Mouse (Mus musculus) embryonic facial prominence, embryonic 11.5 days (tissue): ENCODE results near the gene Fryl. TPM values are rescaled to one million over a fixed set of nuclear protein-coding genes. Genes with fewer than 3 reads are reported as not detected.
A peak's percentile ranks its signal among the peaks of the same experiment; 100 is the strongest.
"Not testable (repeated sequence)": the region's sequence is repeated elsewhere in the genome, so short reads cannot be mapped to it uniquely, and the experiment has no call there.

Experiments used
- ATAC-seq: fragments of 200-750 bp; cut with Nextera tagmentation; replicated peaks from 2 replicates; pipeline ENCODE4 v1.8.0; 2017; ENCODE audit warnings: low read depth; ENCODE audit not compliant: insufficient number of reproducible peaks, low FRiP score, low TSS enrichment
- DNase-seq: peaks from one replicate; pipeline ENCODE4 v3.0.0-alpha.2; 2015; ENCODE audit warnings: low spot score
- H3K27ac ChIP-seq: fragments of 300-500 bp; sonication (generic); replicated peaks from 2 replicates; pipeline ENCODE4 v1.5.1; 2014; ENCODE audit warnings: mild to moderate bottlenecking, low read depth, low read length, control low read depth
- H3K27me3 ChIP-seq: fragments of 300-500 bp; sonication (generic); 2 replicates; pipeline ENCODE4 v1.6.1; 2014; ENCODE audit warnings: mild to moderate bottlenecking, low read length, moderate library complexity, mixed read lengths; ENCODE audit not compliant: control insufficient read depth, insufficient read depth
- H3K36me3 ChIP-seq: fragments of 300-500 bp; sonication (generic); replicated peaks from 2 replicates; pipeline ENCODE4 v1.6.1; 2014; ENCODE audit warnings: low read depth, mild to moderate bottlenecking, low read length, moderate library complexity, mixed read lengths; ENCODE audit not compliant: control insufficient read depth, insufficient read depth
- H3K4me1 ChIP-seq: fragments of 300-500 bp; sonication (generic); 2 replicates; pipeline ENCODE4 v1.6.1; 2014; ENCODE audit warnings: low read length, mixed read lengths; ENCODE audit not compliant: control insufficient read depth, insufficient read depth
- H3K4me2 ChIP-seq: fragments of 300-500 bp; sonication (generic); 2 replicates; pipeline ENCODE4 v1.6.1; 2014; ENCODE audit warnings: low read depth, mild to moderate bottlenecking, control low read depth, low read length, moderate library complexity
- H3K4me3 ChIP-seq: fragments of 300-500 bp; sonication (generic); 2 replicates; pipeline ENCODE4 v1.5.1; 2014; ENCODE audit warnings: low read depth, low read length, control low read depth
- H3K9ac ChIP-seq: fragments of 300-500 bp; sonication (generic); replicated peaks from 2 replicates; pipeline ENCODE4 v1.6.1; 2014; ENCODE audit warnings: mild to moderate bottlenecking, control low read depth, low read length
- H3K9me3 ChIP-seq: fragments of 300-500 bp; sonication (generic); replicated peaks from 2 replicates; pipeline ENCODE4 v1.6.1; 2016; ENCODE audit warnings: mild to moderate bottlenecking, low read length, inconsistent platforms, mixed read lengths; ENCODE audit not compliant: control insufficient read depth
- WGBS: fragments of 180-500 bp; shearing (Covaris S2); extraction: QIAGEN DNeasy Blood & Tissue Kit; methylation state at CpG from one replicate; pipeline ENCODE4 v1.1.7; 2014; 5-methylcytosine and 5-hydroxymethylcytosine counted together
- polyA plus RNA-seq: library from polyadenylated mRNA; unstranded; fragments of >200 nt; fragmentation: Nextera tagmentation; extraction: Ambion mirVana; gene quantifications from 2 replicates; pipeline ENCODE4 v1.2.1, GENCODE M21; 2014

Fryl gene
- polyA plus RNA-seq, 1 experiment from 2014 or later, result 25.7 TPM

DNA sequence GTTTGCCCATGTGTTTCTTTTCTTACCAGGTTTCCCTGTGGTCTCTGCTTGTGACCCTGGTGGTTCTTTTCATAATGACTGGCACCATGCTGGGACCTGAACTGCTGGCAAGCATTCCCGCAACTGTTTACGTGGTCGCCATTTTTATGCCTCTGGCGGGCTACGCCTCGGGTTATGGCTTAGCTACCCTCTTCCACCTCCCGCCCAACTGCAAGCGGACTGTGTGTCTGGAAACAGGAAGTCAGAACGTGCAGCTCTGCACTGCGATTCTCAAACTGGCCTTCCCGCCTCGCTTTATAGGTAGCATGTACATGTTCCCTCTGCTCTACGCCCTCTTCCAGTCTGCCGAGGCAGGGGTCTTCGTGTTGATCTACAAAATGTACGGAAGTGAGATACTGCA, 244.6 kb downstream of the Fryl start:
- not testable (repeated sequence) for H3K4me1 ChIP-seq, H3K27ac ChIP-seq, DNase-seq, H3K4me2 ChIP-seq, H3K9ac ChIP-seq, H3K9me3 ChIP-seq, H3K4me3 ChIP-seq, ATAC-seq, H3K36me3 ChIP-seq
- H3K27me3 ChIP-seq, result peaks cover 18% of the 10 kb centered on the region
- WGBS, result 88% methylated on average over 14 of the region's 16 CpGs

DNA sequence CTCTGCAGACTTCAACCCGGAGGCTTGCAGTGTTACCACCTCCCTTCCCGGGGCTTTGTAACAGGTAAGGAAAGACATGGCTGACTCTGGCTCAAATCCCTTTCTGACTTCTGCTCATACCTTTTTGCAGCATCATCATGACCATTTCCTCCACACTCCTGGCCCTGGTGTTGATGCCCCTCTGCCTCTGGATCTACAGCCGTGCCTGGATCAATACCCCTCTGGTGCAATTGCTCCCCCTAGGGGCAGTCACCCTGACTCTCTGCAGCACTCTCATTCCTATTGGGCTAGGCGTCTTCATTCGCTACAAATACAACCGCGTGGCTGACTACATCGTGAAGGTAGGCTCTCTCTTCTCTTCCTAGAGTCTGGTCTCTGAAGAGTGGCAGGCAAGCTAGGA, 248.2 kb downstream of the Fryl start:
- H3K4me2 ChIP-seq, H3K4me1 ChIP-seq, ATAC-seq, H3K9ac ChIP-seq, H3K4me3 ChIP-seq, H3K9me3 ChIP-seq, H3K27ac ChIP-seq, DNase-seq, H3K36me3 ChIP-seq: not testable (repeated sequence)
- WGBS, result 48% methylated on average over 8 of the region's 8 CpGs
- H3K27me3 ChIP-seq, result peaks cover 16% of the 10 kb centered on the region

DNA sequence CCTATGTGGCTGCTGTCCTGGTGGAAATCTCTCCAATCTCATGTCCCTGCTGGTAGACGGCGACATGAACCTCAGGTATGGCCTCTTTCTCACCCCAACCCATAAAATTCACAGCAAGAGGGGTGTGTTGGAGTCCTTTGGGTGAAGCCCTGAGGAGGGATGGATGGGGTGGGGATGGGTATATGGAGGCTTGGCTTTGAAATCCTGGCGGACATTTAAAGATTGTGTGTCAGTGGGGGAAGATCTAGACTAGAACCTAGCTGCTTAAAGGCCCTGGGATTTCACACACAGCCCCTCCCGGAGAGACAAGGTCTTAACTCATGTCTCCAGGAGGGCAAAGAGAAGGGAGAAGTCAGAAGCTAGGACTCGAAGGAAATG, 248.8 kb downstream of the Fryl start:
- DNase-seq, result no peak
- Histone ChIP-seq H3K27ac (no peak overlapping the region), H3K27me3 (peaks cover 16% of the 10 kb centered on the region), H3K4me3 (no peak overlapping the region), H3K4me1 (no peaks in the 10 kb centered on the region), H3K36me3 (no peaks in the 10 kb centered on the region), H3K4me2 (no peak overlapping the region; the same call in 1 of the 2 replicates), H3K9me3 (no peaks in the 10 kb centered on the region), H3K9ac (no peak overlapping the region)
- WGBS, result 39% methylated on average over 5 of the region's 5 CpGs
- ATAC-seq, result no peak; the same call in 1 of the 2 replicates

DNA sequence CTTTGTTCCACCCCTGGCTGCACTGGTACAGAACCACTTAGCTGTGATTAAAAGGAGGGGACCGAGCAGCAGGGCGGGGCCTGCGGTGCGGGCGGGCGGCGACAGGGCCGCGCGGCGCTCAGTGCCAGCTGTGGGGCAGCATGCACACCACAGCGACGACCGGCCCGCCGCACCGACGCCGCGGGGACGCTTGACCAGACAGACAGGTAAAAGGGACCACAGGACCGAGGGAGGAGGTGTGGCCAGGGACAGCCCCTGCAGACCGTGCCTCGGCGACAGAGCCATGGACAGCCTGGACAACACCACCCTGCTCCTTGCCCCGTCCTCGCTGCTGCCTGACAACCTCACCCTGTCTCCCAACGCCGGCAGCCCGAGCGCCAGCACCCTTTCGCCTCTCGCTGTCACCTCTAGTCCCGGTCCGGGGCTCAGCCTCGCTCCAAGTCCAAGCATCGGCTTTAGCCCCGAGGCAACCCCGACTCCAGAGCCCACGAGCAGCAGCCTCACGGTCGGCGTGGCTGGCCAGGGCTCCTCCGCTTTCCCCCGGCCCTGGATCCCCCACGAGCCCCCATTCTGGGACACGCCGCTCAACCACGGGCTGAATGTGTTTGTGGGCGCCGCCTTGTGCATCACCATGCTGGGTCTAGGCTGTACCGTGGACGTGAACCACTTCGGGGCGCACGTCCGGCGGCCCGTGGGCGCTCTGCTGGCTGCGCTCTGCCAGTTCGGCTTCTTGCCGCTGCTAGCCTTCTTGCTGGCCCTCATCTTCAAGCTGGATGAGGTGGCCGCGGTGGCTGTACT, 249.4 kb downstream of the Fryl start, which contains the start of gene Slc10a4:
Gene Slc10a4 (plus strand): TSS at position 100 of the 798 bp plus-strand sequence.
- Histone ChIP-seq H3K36me3 (no peaks in the 10 kb centered on the region), H3K27me3 (peaks cover 16% of the 10 kb centered on the region), H3K4me2 (peak within 1 kb of the TSS; percentile 70), H3K9me3 (no peaks in the 10 kb centered on the region), H3K4me1 (no peaks in the 10 kb centered on the region), H3K9ac (peak within 1 kb of the TSS; percentile 9; the same call in 1 of the 2 replicates), H3K27ac (no peak within 1 kb of the TSS), H3K4me3 (peak within 1 kb of the TSS; percentile 32)
- DNase-seq (peak; percentile 38), ATAC-seq (peak; percentile 87)
- WGBS, result 9% methylated on average over 65 of the region's 65 CpGs

DNA sequence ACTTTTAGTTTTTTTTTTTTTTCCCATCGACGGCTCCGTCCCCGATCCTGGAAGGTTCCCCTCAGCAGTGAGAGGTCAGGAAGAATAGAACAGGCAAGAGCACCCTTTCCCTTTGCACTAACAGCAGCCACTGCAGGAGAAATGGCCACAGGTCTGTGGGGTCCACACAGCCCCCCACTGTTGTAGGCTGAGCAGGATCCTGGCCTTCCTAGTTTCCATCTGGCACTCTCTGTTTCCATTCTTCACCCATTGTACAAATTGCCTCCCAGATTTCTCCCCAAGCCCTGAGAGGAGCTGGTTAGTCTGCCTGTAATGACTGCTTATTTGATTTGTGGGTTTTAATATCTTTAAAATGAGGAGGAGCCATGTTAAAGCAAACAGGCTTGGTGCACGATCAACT, 252.4 kb downstream of the Fryl start:
- Histone ChIP-seq H3K4me3 (no peak overlapping the region), H3K4me1 (no peaks in the 10 kb centered on the region), H3K27me3 (peaks cover 16% of the 10 kb centered on the region), H3K4me2 (no peak overlapping the region), H3K9ac (no peak overlapping the region), H3K36me3 (no peaks in the 10 kb centered on the region), H3K27ac (no peak overlapping the region), H3K9me3 (no peaks in the 10 kb centered on the region)
- DNase-seq, result no peak
- WGBS, result 84% methylated on average over 5 of the region's 5 CpGs
- no peak for ATAC-seq

DNA sequence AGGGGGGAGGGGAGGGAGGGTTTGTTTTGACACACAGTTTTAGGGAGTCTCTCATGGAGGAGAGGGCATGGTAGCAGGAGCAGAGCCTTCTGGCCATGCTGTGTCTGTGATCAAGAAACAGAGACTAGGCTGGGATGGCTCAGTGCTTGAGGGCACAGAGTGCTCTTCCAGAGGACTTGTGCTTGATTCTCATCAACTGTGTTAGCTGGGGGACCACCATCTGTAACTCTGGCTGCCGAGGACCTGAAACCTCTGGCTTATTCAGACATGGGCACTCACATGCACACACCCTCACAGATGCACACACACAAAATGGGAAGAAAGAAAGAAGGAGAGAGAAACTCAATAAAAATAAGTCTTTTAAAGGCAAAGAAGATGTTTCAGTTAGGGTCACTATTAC, 257.9 kb downstream of the Fryl start:
- H3K4me3 ChIP-seq, H3K4me1 ChIP-seq, H3K4me2 ChIP-seq, H3K27ac ChIP-seq, H3K36me3 ChIP-seq, ATAC-seq, H3K9me3 ChIP-seq, H3K9ac ChIP-seq, DNase-seq, H3K27me3 ChIP-seq: not testable (repeated sequence)
- WGBS, result 59% methylated on average over 1 of the region's 1 CpGs

DNA sequence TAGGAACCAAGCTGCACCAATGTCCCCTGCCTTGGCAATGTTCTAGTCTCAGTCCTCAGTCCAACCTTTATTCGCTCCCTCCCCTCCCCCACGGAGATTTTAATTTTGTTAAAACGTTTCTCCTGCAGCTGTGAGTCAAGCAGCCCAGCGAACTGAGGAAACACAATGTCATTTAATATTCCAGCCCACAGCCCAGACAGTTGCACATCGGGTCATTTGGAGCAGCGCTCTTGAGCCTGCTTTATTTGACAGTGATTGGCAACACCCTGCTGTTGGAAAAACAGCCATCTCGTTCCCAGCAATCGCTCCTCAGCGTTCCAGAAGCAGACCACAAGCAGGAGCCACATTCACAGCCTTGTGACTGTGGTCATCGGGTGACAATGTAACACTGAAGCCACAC, 261.0 kb downstream of the Fryl start:
- DNase-seq (peak; percentile 30), ATAC-seq (no peak)
- Histone ChIP-seq H3K9ac (no peak overlapping the region), H3K4me1 (no peaks in the 10 kb centered on the region), H3K36me3 (no peaks in the 10 kb centered on the region), H3K27ac (no peak overlapping the region), H3K4me2 (no peak overlapping the region), H3K4me3 (no peak overlapping the region), H3K27me3 (no peaks in the 10 kb centered on the region), H3K9me3 (no peaks in the 10 kb centered on the region)
- 24% methylated on average over 10 of the region's 10 CpGs for WGBS

DNA sequence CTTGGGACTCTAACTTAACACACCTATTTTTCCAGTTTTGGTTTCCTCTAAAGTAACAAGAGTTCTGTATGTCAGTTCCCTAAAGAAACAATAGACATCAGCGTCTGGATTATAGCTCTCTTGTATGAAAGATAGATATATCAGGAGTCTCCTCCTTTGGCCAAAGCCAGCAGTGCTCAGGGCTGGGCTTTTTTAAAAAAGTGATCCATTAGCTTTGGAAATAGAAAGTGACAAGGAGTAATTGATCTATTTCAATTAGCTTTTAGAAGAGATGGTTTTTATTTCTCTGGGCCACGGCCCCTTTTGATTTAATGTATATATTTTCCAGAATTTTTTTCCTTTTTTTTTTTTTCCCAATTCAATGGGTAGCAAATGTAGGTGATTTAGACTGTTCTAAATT, 261.5 kb downstream of the Fryl start:
- no peak overlapping the region for H3K4me2 ChIP-seq
- H3K36me3 ChIP-seq, result no peaks in the 10 kb centered on the region
- 64% methylated on average over 2 of the region's 2 CpGs for WGBS
- H3K27me3 ChIP-seq, result no peaks in the 10 kb centered on the region
- no peaks in the 10 kb centered on the region for H3K9me3 ChIP-seq
- DNase-seq, result no peak
- no peak overlapping the region for H3K4me3 ChIP-seq
- no peak overlapping the region for H3K27ac ChIP-seq
- ATAC-seq, result no peak
- H3K9ac ChIP-seq, result no peak overlapping the region
- no peaks in the 10 kb centered on the region for H3K4me1 ChIP-seq
